ENCODE assay signal across 22 mouse cellular contexts in genomic region chr5:132388746-132389145, GRCm38 (mm10).
DNase-seq lines count a peak whose midpoint lies in the region; ATAC-seq and TF ChIP-seq lines count a peak whose summit lies in the region.
"Had no signal": no experiment of that assay in that cellular context is flagged by ENCODE, and none has a peak within 500 bp of the region (broad histone marks: within the 10 kb centered on the region; RNA-seq: fewer than 3 reads in every experiment).

No protein-coding gene starts in this region.

- DNase-seq in forebrain, postnatal 0 days, result no peak
- DNase-seq in forebrain, embryonic 14.5 days (ENCODE audit: low spot score), result no peak
- peak; percentile 16 to 17 for DNase-seq in left cerebral cortex, adult 18-20 months (ENCODE audit: low spot score in 2 of 2)
- no peak for DNase-seq in left cerebral cortex, adult 11 months (ENCODE audit: low spot score)
- DNase-seq in cerebellum, adult 18-20 months, result peak; percentile 56 to 59
- peak; percentile 52 to 62 for DNase-seq in cerebellum, postnatal 36 days
- no peak for DNase-seq in spleen, adult 18-20 months
- DNase-seq: adrenal gland, postnatal 25 days; heart, adult 18-20 months; kidney, adult 11 months; left cerebral cortex, postnatal 4 days; lung, adult 18-20 months; midbrain, embryonic 14.5 days; thymus, postnatal 25 days had no signal

- no peak for ATAC-seq in forebrain, postnatal 0 days
- ATAC-seq in forebrain, embryonic 14.5 days, result no peak
- ATAC-seq: activated CD4-positive, CD25-positive, alpha-beta regulatory T cell, adult 4 months; forebrain, embryonic 15.5 days; hindbrain, embryonic 16.5 days had no signal

- 73% methylated on average over 5 of the region's 5 CpGs for WGBS in forebrain, postnatal 0 days
- WGBS in forebrain, embryonic 14.5 days, result 78% methylated on average over 5 of the region's 5 CpGs

- H3K36me3 ChIP-seq in forebrain, postnatal 0 days (ENCODE audit: insufficient read depth), result no peaks in the 10 kb centered on the region
- H3K36me3 ChIP-seq in forebrain, embryonic 14.5 days (ENCODE audit: control insufficient read depth, insufficient read depth, low read length), result no peaks in the 10 kb centered on the region
- H3K36me3 ChIP-seq: embryonic facial prominence, embryonic 13.5 days; forebrain, embryonic 15.5 days; G1E; heart, embryonic 15.5 days; neural tube, embryonic 13.5 days had no signal

- H3K9ac ChIP-seq in forebrain, postnatal 0 days, result no peak overlapping the region
- H3K9ac ChIP-seq in forebrain, embryonic 14.5 days (ENCODE audit: low read length), result no peak overlapping the region
- H3K9ac ChIP-seq: embryonic facial prominence, embryonic 13.5 days; forebrain, embryonic 15.5 days; heart, embryonic 15.5 days; neural tube, embryonic 13.5 days had no signal

- H3K9me3 ChIP-seq in forebrain, postnatal 0 days (ENCODE audit: low read length), result no peaks in the 10 kb centered on the region
- H3K9me3 ChIP-seq in forebrain, embryonic 14.5 days (replicated peaks; ENCODE audit: control insufficient read depth, low read length), result no peaks in the 10 kb centered on the region
- H3K9me3 ChIP-seq: embryonic facial prominence, embryonic 13.5 days; forebrain, embryonic 15.5 days; G1E; heart, embryonic 15.5 days; megakaryocyte, embryonic 14.5 days; neural tube, embryonic 13.5 days had no signal

- no peak overlapping the region for H3K4me2 ChIP-seq in forebrain, postnatal 0 days (ENCODE audit: low read depth)
- H3K4me2 ChIP-seq in forebrain, embryonic 14.5 days (ENCODE audit: low read length), result no peak overlapping the region
- H3K4me2 ChIP-seq: embryonic facial prominence, embryonic 13.5 days; forebrain, embryonic 15.5 days; heart, embryonic 15.5 days; neural tube, embryonic 13.5 days had no signal

- no peak overlapping the region for H3K4me3 ChIP-seq in forebrain, postnatal 0 days (ENCODE audit: low read depth, low read length)
- no peak overlapping the region for H3K4me3 ChIP-seq in forebrain, embryonic 14.5 days (ENCODE audit: low read depth, low read length)
- H3K4me3 ChIP-seq: embryonic facial prominence, embryonic 13.5 days; forebrain, embryonic 15.5 days; heart, embryonic 15.5 days; megakaryocyte, embryonic 14.5 days; neural tube, embryonic 13.5 days had no signal

- 0 out of 2 replicates have a peak, but pooled peaks cover 7% of the 10 kb centered on the region for H3K4me1 ChIP-seq in forebrain, postnatal 0 days (ENCODE audit: insufficient read depth)
- H3K4me1 ChIP-seq in forebrain, embryonic 14.5 days (ENCODE audit: control insufficient read depth, insufficient read depth, low read length), result peaks cover 32% of the 10 kb centered on the region
- H3K4me1 ChIP-seq: megakaryocyte, embryonic 14.5 days had no signal

- H3K27me3 ChIP-seq in forebrain, postnatal 0 days (ENCODE audit: insufficient read depth, low read length), result no peaks in the 10 kb centered on the region
- no peaks in the 10 kb centered on the region for H3K27me3 ChIP-seq in forebrain, embryonic 14.5 days (replicated peaks; ENCODE audit: control insufficient read depth, insufficient read depth, low read length)
- H3K27me3 ChIP-seq: embryonic facial prominence, embryonic 13.5 days; forebrain, embryonic 15.5 days; heart, embryonic 15.5 days; megakaryocyte, embryonic 14.5 days; neural tube, embryonic 13.5 days had no signal

- peak; percentile 32 for TF ChIP-seq CTCF in forebrain, postnatal 0 days (IDR thresholded peaks at IDR 0.05; ENCODE audit: low read depth)

- no peak overlapping the region for H3K27ac ChIP-seq in forebrain, postnatal 0 days (ENCODE audit: low read depth, low read length)
- no peak overlapping the region for H3K27ac ChIP-seq in forebrain, embryonic 14.5 days (ENCODE audit: low read depth, low read length)
- H3K27ac ChIP-seq: embryonic facial prominence, embryonic 13.5 days; forebrain, embryonic 15.5 days; heart, embryonic 15.5 days; neural tube, embryonic 13.5 days had no signal

Comparison
In these comparisons a context has a peak if more than half of its experiments do, and no peak if none do; other contexts are left out.
1. DNase-seq: peak in left cerebral cortex, adult 18-20 months (2 of 2), cerebellum, adult 18-20 months (2 of 2) and cerebellum, postnatal 36 days (2 of 2); none in forebrain, postnatal 0 days (single experiment), forebrain, embryonic 14.5 days (single experiment), left cerebral cortex, adult 11 months (single experiment) and spleen, adult 18-20 months (0 of 2).